Mouse (Mus musculus) E14TG2a.4 (cell line): ENCODE measurements around the gene Gm12394.

Source experiments
- H3K27me3 ChIP-seq: 2 replicates; pipeline ENCODE4 v1.6.1; 2014; ENCODE audit warnings: low read length, control low read depth; ENCODE audit not compliant: insufficient read depth
- H3K36me3 ChIP-seq: 2 replicates; pipeline ENCODE4 v1.6.1; 2014; ENCODE audit warnings: low read length, control low read depth; ENCODE audit not compliant: insufficient read depth
- H3K4me1 ChIP-seq: replicated peaks from 2 replicates; pipeline ENCODE4 v1.6.1; 2014; ENCODE audit warnings: low read depth, low read length, control low read depth
- H3K4me3 ChIP-seq: replicated peaks from 2 replicates; pipeline ENCODE4 v1.5.1; 2014; ENCODE audit warnings: mild to moderate bottlenecking, low read length
- H3K9me3 ChIP-seq: 2 replicates; pipeline ENCODE4 v1.6.1; 2014; ENCODE audit warnings: low read length, control low read depth
- CTCF ChIP-seq: conservative IDR thresholded peaks from 2 replicates; pipeline ENCODE4 v1.5.1; 2014; ENCODE audit warnings: low read length
- NANOG ChIP-seq: IDR thresholded peaks from 2 replicates; pipeline ENCODE4 v1.6.1; 2014; ENCODE audit warnings: borderline replicate concordance, low read length, mixed read lengths
- POU5F1 ChIP-seq: IDR thresholded peaks from 2 replicates; pipeline ENCODE4 v1.6.1; 2014; ENCODE audit warnings: low read length, borderline replicate concordance

The Gm12394 gene

GRCm38 (mm10) chr4:42888806-42889205, 32.2 kb upstream of the Gm12394 start:
- no peaks in the 10 kb centered on the region for H3K9me3 ChIP-seq
- no peaks in the 10 kb centered on the region for H3K27me3 ChIP-seq
- no peaks in the 10 kb centered on the region for H3K36me3 ChIP-seq
- H3K4me3 ChIP-seq: no peak overlapping the region
- H3K4me1 ChIP-seq: no peaks in the 10 kb centered on the region
- TF ChIP-seq POU5F1: no peak
- no peak for TF ChIP-seq NANOG
- TF ChIP-seq CTCF: no peak

DNA sequence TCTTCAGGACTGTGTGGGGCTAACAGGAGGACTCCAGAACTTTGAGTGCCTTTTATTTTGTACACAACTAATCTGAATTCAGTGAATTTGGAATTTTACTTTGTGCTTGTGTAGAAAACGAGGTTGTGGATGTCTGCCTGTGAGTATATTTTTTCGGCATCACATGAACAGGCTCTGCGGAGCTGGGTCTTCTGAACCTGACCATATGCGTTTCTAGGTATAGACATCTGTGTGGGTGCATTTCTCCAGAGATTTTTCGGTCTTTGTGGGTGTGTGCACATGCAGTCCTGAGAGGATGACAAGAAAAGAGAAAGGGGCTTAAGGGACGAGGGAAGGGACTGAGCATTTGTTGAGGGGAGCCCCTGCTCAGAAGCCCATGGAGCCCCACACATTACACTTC, 30.4 kb upstream of the Gm12394 start:
- TF ChIP-seq POU5F1 (no peak), NANOG (no peak), CTCF (no peak)
- Histone ChIP-seq H3K4me3 (no peak overlapping the region), H3K9me3 (no peaks in the 10 kb centered on the region), H3K36me3 (no peaks in the 10 kb centered on the region), H3K27me3 (no peaks in the 10 kb centered on the region), H3K4me1 (no peaks in the 10 kb centered on the region)

GRCm38 (mm10) chr4:42880677-42880948, 24.0 kb upstream of the Gm12394 start:
- Histone ChIP-seq H3K4me3 (no peak overlapping the region), H3K4me1 (no peaks in the 10 kb centered on the region), H3K9me3 (no peaks in the 10 kb centered on the region), H3K27me3 (no peaks in the 10 kb centered on the region), H3K36me3 (no peaks in the 10 kb centered on the region)
- no peak for TF ChIP-seq NANOG
- no peak for TF ChIP-seq CTCF
- no peak for TF ChIP-seq POU5F1

- Histone ChIP-seq H3K4me1 (no peaks in the 10 kb centered on the region), H3K27me3 (no peaks in the 10 kb centered on the region), H3K36me3 (no peaks in the 10 kb centered on the region), H3K9me3 (no peaks in the 10 kb centered on the region), H3K4me3 (no peak overlapping the region)
- TF ChIP-seq CTCF (no peak), NANOG (no peak), POU5F1 (no peak)
Observed at GRCm38 (mm10) chr4:42879829-42880676, 23.5 kb upstream of the Gm12394 start.

- no peaks in the 10 kb centered on the region for H3K36me3 ChIP-seq
- H3K4me3 ChIP-seq: no peak overlapping the region
- H3K4me1 ChIP-seq: peaks cover 7% of the 10 kb centered on the region
- peaks cover 7% of the 10 kb centered on the region; the same call in 1 of the 2 replicates for H3K27me3 ChIP-seq
- H3K9me3 ChIP-seq: no peaks in the 10 kb centered on the region
- no peak for TF ChIP-seq CTCF
- TF ChIP-seq POU5F1: no peak
- no peak for TF ChIP-seq NANOG
Observed at GRCm38 (mm10) chr4:42877657-42878056, 21.1 kb upstream of the Gm12394 start.

DNA sequence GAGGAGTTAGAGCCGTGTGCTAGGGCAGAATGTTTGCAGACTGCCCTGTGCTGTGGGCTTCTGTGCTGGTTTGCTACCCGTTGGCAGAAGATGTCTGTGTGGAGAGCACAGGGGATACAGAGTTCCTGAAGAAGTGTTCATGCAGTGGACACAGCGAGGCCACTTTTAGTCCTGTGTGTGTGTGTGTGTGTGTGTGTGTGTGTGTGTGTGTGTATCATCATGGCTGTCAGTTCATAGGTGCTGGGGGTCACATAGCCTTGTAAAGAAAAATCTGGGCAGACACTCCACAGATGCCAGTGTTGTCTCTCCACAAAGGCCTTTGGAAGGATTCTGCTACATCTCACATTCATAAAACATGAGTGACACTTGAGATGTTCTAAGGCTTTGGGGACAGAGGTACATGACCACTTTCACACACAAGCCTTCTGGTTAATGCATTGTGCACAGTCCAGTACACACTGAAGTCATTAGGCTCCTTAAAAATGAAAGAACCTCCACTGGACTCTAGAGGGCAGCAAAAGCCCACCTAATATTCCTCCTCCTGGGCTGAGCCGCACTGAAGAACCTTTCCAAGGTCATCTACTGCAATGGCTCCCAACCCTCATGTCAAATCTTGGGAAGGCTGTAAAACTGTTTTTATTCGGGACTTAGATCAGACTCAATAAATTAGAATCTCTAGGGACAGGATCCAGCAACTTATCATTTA, 20.2 kb upstream of the Gm12394 start:
- TF ChIP-seq CTCF (peak; percentile 38), POU5F1 (no peak)
- no peaks in the 10 kb centered on the region for H3K9me3 ChIP-seq
- H3K4me3 ChIP-seq: no peak overlapping the region
- peaks cover 8% of the 10 kb centered on the region; the same call in 1 of the 2 replicates for H3K27me3 ChIP-seq
- no peaks in the 10 kb centered on the region for H3K36me3 ChIP-seq
- H3K4me1 ChIP-seq: peaks cover 12% of the 10 kb centered on the region

DNA sequence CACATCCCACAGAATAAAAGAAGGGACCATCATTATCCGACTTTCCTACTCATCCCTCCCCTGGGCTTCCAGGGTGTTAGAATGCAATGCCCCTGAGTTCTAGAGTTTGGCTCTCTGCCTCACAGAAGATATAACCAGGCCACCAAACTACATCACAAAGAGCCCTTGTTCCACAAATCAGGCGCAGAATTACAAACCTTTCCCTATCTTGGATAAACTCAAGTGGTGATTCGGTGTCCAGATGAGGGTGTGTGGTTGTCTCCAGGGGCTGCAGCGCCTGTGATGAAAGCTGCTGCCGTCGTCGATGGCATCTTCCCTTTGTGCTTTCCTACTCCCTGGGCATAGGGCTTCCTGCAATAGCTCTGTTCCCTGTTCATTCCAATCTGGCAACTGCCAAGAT, 17.6 kb upstream of the Gm12394 start, which contains the start of gene Fam205c:
TSS of gene Fam205c (minus strand) at position 101 of the 400 bp plus-strand sequence.
- no peak within 1 kb of the TSS for H3K4me3 ChIP-seq
- H3K9me3 ChIP-seq: no peaks in the 10 kb centered on the region
- H3K36me3 ChIP-seq: no peaks in the 10 kb centered on the region
- H3K4me1 ChIP-seq: peaks cover 13% of the 10 kb centered on the region
- TF ChIP-seq POU5F1 (no peak), NANOG (no peak), CTCF (no peak)
- H3K27me3 ChIP-seq: peaks cover 16% of the 10 kb centered on the region

DNA sequence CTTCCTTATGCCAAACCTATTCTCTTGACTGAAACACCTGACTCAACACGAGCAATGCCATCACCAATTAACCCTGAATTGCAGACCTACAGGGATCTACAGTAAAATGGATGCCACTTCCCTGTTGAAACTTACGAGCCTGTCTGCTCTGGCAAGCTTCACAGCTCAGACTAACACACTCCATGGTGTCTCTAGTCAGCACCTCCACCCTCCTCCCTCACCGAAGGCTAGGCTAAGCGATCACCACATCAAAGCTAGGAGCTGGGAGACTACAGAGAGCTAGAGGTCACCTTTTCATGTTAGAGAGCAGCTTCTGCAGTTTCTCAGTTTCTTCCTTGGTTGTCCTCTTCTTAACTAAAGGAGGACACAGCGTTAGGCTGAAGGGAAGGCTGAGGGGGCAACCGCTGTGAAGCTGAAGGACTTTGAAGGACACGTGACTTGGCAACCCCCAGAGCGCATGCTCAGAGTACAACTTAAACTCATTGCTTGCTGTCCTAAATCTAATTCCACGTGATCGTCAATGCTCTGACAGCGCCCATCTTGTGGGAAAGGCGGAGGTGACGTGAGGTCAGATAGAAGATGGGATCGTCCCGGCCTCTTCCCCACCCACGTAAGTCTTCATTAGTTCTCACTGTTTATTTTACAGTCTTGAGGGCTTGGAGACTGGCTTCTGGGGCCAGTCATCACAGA, 16.3 kb upstream of the Gm12394 start:
- Histone ChIP-seq H3K27me3 (peaks cover 16% of the 10 kb centered on the region), H3K9me3 (no peaks in the 10 kb centered on the region), H3K36me3 (no peaks in the 10 kb centered on the region), H3K4me3 (no peak overlapping the region), H3K4me1 (peaks cover 13% of the 10 kb centered on the region)
- TF ChIP-seq CTCF: no peak
- TF ChIP-seq NANOG: no peak
- TF ChIP-seq POU5F1: no peak

DNA sequence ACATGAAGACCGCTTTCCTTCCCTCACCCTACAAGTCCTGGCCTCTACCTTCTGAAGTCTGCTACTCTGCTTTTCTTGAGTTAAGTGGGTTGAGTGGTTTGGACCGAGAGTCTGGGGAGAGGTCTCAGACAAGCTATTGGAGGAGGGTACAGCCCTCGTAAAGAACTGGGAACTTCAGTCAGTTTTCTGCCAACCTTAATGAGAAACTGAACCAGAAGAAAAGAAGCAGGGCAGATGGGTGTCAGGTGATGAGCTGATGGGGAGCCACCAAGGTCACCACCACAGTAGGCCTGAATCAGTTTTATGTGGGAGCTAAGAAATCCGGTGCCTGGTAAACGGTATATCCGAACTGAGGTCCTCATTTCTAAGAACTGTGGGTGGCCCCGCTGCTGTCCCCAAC, 15.6 kb upstream of the Gm12394 start:
- no peaks in the 10 kb centered on the region for H3K9me3 ChIP-seq
- H3K4me1 ChIP-seq: peaks cover 13% of the 10 kb centered on the region
- TF ChIP-seq POU5F1: no peak
- TF ChIP-seq NANOG: no peak
- TF ChIP-seq CTCF: no peak
- peaks cover 16% of the 10 kb centered on the region for H3K27me3 ChIP-seq
- H3K36me3 ChIP-seq: no peaks in the 10 kb centered on the region
- H3K4me3 ChIP-seq: no peak overlapping the region
